Mouse (Mus musculus) left cerebral cortex, adult 9 months (tissue): Measurements from ENCODE around the gene Nckap5.

Experiments used
- DNase-seq, 2 experiments: peaks; one replicate each; pipeline ENCODE4 v3.0.0; 2022; ENCODE audit warnings: low spot score in 2 of 2

Nckap5 gene

GRCm38 (mm10) chr1:126765506-126766170, 65.0 kb downstream of the Nckap5 start:
- no peak for DNase-seq

- DNase-seq = no peak
Observed at GRCm38 (mm10) chr1:126764201-126764600, 66.4 kb downstream of the Nckap5 start.

GRCm38 (mm10) chr1:126763192-126763591, 67.4 kb downstream of the Nckap5 start:
- DNase-seq = no peak

- DNase-seq = no peak
Observed at GRCm38 (mm10) chr1:126760386-126760785, 70.2 kb downstream of the Nckap5 start.

- DNase-seq = no peak
Observed at GRCm38 (mm10) chr1:126755682-126756081, 74.9 kb downstream of the Nckap5 start.

- no peak for DNase-seq
Observed at GRCm38 (mm10) chr1:126753611-126754010, 77.0 kb downstream of the Nckap5 start.

- DNase-seq = no peak
Observed at GRCm38 (mm10) chr1:126752247-126753037, 78.2 kb downstream of the Nckap5 start.

- DNase-seq = no peak
Observed at GRCm38 (mm10) chr1:126751137-126751536, 79.5 kb downstream of the Nckap5 start.

- no peak for DNase-seq
Observed at GRCm38 (mm10) chr1:126750156-126750555, 80.4 kb downstream of the Nckap5 start.

- DNase-seq = no peak
Observed at GRCm38 (mm10) chr1:126747914-126748313, 82.7 kb downstream of the Nckap5 start.

- no peak for DNase-seq
Observed at GRCm38 (mm10) chr1:126745482-126746136, 85.0 kb downstream of the Nckap5 start.

GRCm38 (mm10) chr1:126744631-126745305, 85.8 kb downstream of the Nckap5 start:
- DNase-seq = no peak

GRCm38 (mm10) chr1:126738291-126738640, 92.3 kb downstream of the Nckap5 start:
- DNase-seq = no peak

- DNase-seq = peak; percentile 3 to 14
Observed at GRCm38 (mm10) chr1:126737554-126738290, 92.9 kb downstream of the Nckap5 start.

- DNase-seq = no peak
Observed at GRCm38 (mm10) chr1:126731691-126732090, 98.9 kb downstream of the Nckap5 start.

GRCm38 (mm10) chr1:126726400-126727055, 104.1 kb downstream of the Nckap5 start:
- DNase-seq = peak in 1 of 2 experiments; percentile 7

- no peak for DNase-seq
Observed at GRCm38 (mm10) chr1:126725628-126726367, 104.8 kb downstream of the Nckap5 start.

GRCm38 (mm10) chr1:126721917-126722316, 108.7 kb downstream of the Nckap5 start:
- no peak for DNase-seq

- DNase-seq = no peak
Observed at GRCm38 (mm10) chr1:126719733-126720348, 110.8 kb downstream of the Nckap5 start.

GRCm38 (mm10) chr1:126706611-126707010, 124.0 kb downstream of the Nckap5 start:
- no peak for DNase-seq
